Mouse (Mus musculus): ENCODE results near the gene Gtdc1. TPM values are rescaled to one million over a fixed set of nuclear protein-coding genes. Genes with fewer than 3 reads are reported as not detected.
"Not testable (repeated sequence)": the region's sequence is repeated elsewhere in the genome, so short reads cannot be mapped to it uniquely, and the experiment has no call there.

The Gtdc1 gene
- total and polyA plus RNA-seq, 3 experiments = 6.2 to 17.7 (median 16.5) TPM

GRCm38 (mm10) chr2:44628778-44629177, 298.7 kb downstream of the Gtdc1 start:
- Histone ChIP-seq H3K27ac (no peak overlapping the region), H3K36me3 (ENCODE audit: control insufficient read depth, insufficient read depth, low read length) (no peaks in the 10 kb centered on the region), H3K4me3 (no peak overlapping the region), H3K79me2 (replicated peaks; ENCODE audit: control insufficient read depth, insufficient read depth, low read length) (no peaks in the 10 kb centered on the region), H3K9ac (ENCODE audit: low read depth, low read length) (no peak overlapping the region), H3K4me1 (ENCODE audit: control insufficient read depth, insufficient read depth, low read length) (no peaks in the 10 kb centered on the region), H3K27me3 (ENCODE audit: control insufficient read depth, insufficient read depth, low read length) (no peaks in the 10 kb centered on the region)
- TF ChIP-seq POLR2A (IDR thresholded peaks at IDR 0.05; ENCODE audit: insufficient read depth, low read depth, low read length) = no peak
- no peak for TF ChIP-seq EP300 (IDR thresholded peaks at IDR 0.05; ENCODE audit: insufficient read depth, low read depth, low read length)
- no peak for TF ChIP-seq CTCF (IDR thresholded peaks at IDR 0.05)
- WGBS = 81% methylated on average over 1 of the region's 1 CpGs
- intact Hi-C loops (cut with DNase I) = no loop called here
- no peak for DNase-seq

GRCm38 (mm10) chr2:44625154-44625553, 302.3 kb downstream of the Gtdc1 start:
- intact Hi-C loops (cut with DNase I) = no loop called here
- no peak for DNase-seq
- H3K4me1 ChIP-seq (ENCODE audit: control insufficient read depth, insufficient read depth, low read length) = no peaks in the 10 kb centered on the region
- no peaks in the 10 kb centered on the region for H3K36me3 ChIP-seq (ENCODE audit: control insufficient read depth, insufficient read depth, low read length)
- WGBS = 79% methylated on average over 3 of the region's 3 CpGs
- H3K79me2 ChIP-seq (replicated peaks; ENCODE audit: control insufficient read depth, insufficient read depth, low read length) = no peaks in the 10 kb centered on the region
- no peak overlapping the region for H3K4me3 ChIP-seq
- no peaks in the 10 kb centered on the region for H3K27me3 ChIP-seq (ENCODE audit: control insufficient read depth, insufficient read depth, low read length)
- no peak overlapping the region for H3K9ac ChIP-seq (ENCODE audit: low read depth, low read length)
- H3K27ac ChIP-seq = no peak overlapping the region
- TF ChIP-seq EP300 (IDR thresholded peaks at IDR 0.05; ENCODE audit: insufficient read depth, low read depth, low read length) (no peak), CTCF (IDR thresholded peaks at IDR 0.05) (no peak), POLR2A (IDR thresholded peaks at IDR 0.05; ENCODE audit: insufficient read depth, low read depth, low read length) (no peak)

DNA sequence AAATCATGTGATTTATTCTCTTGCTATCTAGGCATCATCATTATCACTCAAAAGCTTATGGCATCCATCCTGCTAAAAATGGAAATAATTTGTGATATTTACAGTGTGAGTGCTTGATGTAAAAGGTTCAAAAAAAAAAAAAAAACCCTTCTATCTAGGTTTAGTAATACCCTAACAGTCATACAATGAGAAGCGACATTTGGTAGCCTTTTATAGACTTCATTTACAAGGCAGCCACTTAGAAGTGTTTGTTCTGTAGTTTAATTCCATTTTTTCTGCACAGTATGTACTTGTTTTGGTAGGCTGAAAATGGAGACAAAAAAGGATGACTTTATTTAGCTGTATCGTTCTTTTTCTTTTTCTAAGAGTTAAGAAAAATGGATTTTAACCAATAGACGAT, 305.0 kb downstream of the Gtdc1 start:
- Histone ChIP-seq H3K79me2 (replicated peaks; ENCODE audit: control insufficient read depth, insufficient read depth, low read length) (no peaks in the 10 kb centered on the region), H3K4me3 (no peak overlapping the region), H3K4me1 (ENCODE audit: control insufficient read depth, insufficient read depth, low read length) (no peaks in the 10 kb centered on the region), H3K9ac (ENCODE audit: low read depth, low read length) (no peak overlapping the region), H3K27ac (no peak overlapping the region), H3K27me3 (ENCODE audit: control insufficient read depth, insufficient read depth, low read length) (no peaks in the 10 kb centered on the region), H3K36me3 (ENCODE audit: control insufficient read depth, insufficient read depth, low read length) (no peaks in the 10 kb centered on the region)
- intact Hi-C loops (cut with DNase I) = no loop called here
- TF ChIP-seq EP300 (IDR thresholded peaks at IDR 0.05; ENCODE audit: insufficient read depth, low read depth, low read length) (no peak), POLR2A (IDR thresholded peaks at IDR 0.05; ENCODE audit: insufficient read depth, low read depth, low read length) (no peak)
- no peak for DNase-seq
- WGBS = 94% methylated on average over 3 of the region's 3 CpGs

- 93% methylated on average over 3 of the region's 3 CpGs for whole genome bisulfite sequencing
- H3K4me1 ChIP-seq (ENCODE audit: control insufficient read depth, insufficient read depth, low read length); DNase-seq; H3K79me2 ChIP-seq (replicated peaks; ENCODE audit: control insufficient read depth, insufficient read depth, low read length); H3K36me3 ChIP-seq (ENCODE audit: control insufficient read depth, insufficient read depth, low read length); H3K27me3 ChIP-seq (ENCODE audit: control insufficient read depth, insufficient read depth, low read length); H3K9ac ChIP-seq (ENCODE audit: low read depth, low read length); H3K4me3 ChIP-seq; H3K27ac ChIP-seq; intact Hi-C loops (cut with DNase I): not testable (repeated sequence)
These were observed 327.8 kb downstream of the Gtdc1 start for GRCm38 (mm10) chr2:44599653-44600052.

DNA sequence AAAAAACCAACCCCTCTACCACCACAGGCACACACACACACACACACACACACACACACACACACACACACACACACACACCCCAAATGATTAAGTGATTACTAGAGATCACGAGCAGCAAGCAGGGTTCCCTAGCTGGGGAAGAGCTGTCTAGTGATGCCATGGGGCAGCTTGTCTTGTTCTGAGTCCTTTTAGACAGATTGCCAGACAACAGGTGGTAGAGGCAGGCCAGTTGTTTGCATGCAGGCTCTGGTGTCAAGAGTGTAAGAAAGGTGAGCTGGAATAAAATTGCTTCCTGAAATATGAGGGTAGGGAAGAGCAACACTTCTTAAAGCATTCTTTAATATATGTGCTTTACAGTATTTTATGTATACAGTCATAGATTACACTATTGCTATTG, 333.2 kb downstream of the Gtdc1 start:
- H3K27me3 ChIP-seq (ENCODE audit: control insufficient read depth, insufficient read depth, low read length) = no peaks in the 10 kb centered on the region
- no peak for DNase-seq
- WGBS = 95% methylated on average over 1 of the region's 1 CpGs
- no peaks in the 10 kb centered on the region for H3K36me3 ChIP-seq (ENCODE audit: control insufficient read depth, insufficient read depth, low read length)
- no peak overlapping the region for H3K9ac ChIP-seq (ENCODE audit: low read depth, low read length)
- H3K4me1 ChIP-seq (ENCODE audit: control insufficient read depth, insufficient read depth, low read length) = no peaks in the 10 kb centered on the region
- TF ChIP-seq CTCF (IDR thresholded peaks at IDR 0.05) = no peak
- no peak for TF ChIP-seq EP300 (IDR thresholded peaks at IDR 0.05; ENCODE audit: insufficient read depth, low read depth, low read length)
- no peak for TF ChIP-seq POLR2A (IDR thresholded peaks at IDR 0.05; ENCODE audit: insufficient read depth, low read depth, low read length)
- H3K4me3 ChIP-seq = no peak overlapping the region
- intact Hi-C loops (cut with DNase I) = no loop called here
- no peak overlapping the region for H3K27ac ChIP-seq
- no peaks in the 10 kb centered on the region for H3K79me2 ChIP-seq (replicated peaks; ENCODE audit: control insufficient read depth, insufficient read depth, low read length)

DNA sequence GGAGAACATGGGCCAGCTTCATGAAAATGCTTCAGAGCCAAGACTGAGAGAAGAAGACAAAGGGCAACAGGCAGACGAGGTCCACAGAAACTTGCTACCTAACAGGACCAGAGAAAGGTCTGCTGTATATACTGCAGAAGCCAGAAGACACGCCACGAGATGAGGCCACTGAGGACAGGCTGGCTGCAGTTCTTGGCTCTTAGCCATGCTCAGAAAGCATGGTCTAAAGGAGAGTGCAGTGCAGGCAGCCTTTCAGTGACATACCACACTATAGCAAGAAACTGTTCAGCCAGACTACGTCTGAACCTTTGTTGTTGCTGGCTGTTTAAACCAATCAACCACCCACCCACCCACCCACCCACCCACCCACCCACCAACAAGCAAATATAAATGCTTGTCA, 336.6 kb downstream of the Gtdc1 start:
- intact Hi-C loops (cut with DNase I) = no loop called here
- no peaks in the 10 kb centered on the region for H3K4me1 ChIP-seq (ENCODE audit: control insufficient read depth, insufficient read depth, low read length)
- no peaks in the 10 kb centered on the region for H3K79me2 ChIP-seq (replicated peaks; ENCODE audit: control insufficient read depth, insufficient read depth, low read length)
- H3K4me3 ChIP-seq = no peak overlapping the region
- H3K36me3 ChIP-seq (ENCODE audit: control insufficient read depth, insufficient read depth, low read length) = no peaks in the 10 kb centered on the region
- no peak overlapping the region for H3K9ac ChIP-seq (ENCODE audit: low read depth, low read length)
- DNase-seq = no peak
- no peaks in the 10 kb centered on the region for H3K27me3 ChIP-seq (ENCODE audit: control insufficient read depth, insufficient read depth, low read length)
- no peak for TF ChIP-seq EP300 (IDR thresholded peaks at IDR 0.05; ENCODE audit: insufficient read depth, low read depth, low read length)
- TF ChIP-seq CTCF (IDR thresholded peaks at IDR 0.05) = no peak
- no peak for TF ChIP-seq POLR2A (IDR thresholded peaks at IDR 0.05; ENCODE audit: insufficient read depth, low read depth, low read length)
- 57% methylated on average over 4 of the region's 4 CpGs for WGBS
- no peak overlapping the region for H3K27ac ChIP-seq
